Mouse (Mus musculus) central nervous system, embryonic 14 days (tissue): ENCODE results near the gene Ankib1. TPM values are rescaled to one million over a fixed set of nuclear protein-coding genes. Genes with fewer than 3 reads are reported as not detected.

ENCODE experiments used
- polyA plus RNA-seq: library from polyadenylated mRNA; depleted of rRNA; stranded (reverse); fragments of >200 nt; gene quantifications from 2 replicates; pipeline ENCODE4 v1.2.3, GENCODE M21; 2012; rRNA removed

Gene Ankib1
- polyA plus RNA-seq, result 19.5 and 20.5 TPM in 2 replicates

GRCm38 (mm10) chr5:3802433-3803291 is at the start of gene Ankib1, which contains the start of gene Krit1:
TSS of gene Ankib1 (minus strand) at chr5:3802925.
TSS of gene Krit1 (plus strand) at chr5:3803184.

GRCm38 (mm10) chr5:3845026-3845425 is 42.3 kb upstream of the Ankib1 start, which contains the start of gene Lrrd1:
TSS of gene Lrrd1 (plus strand) at chr5:3845173.

GRCm38 (mm10) chr5:3657085-3657484 is 145.6 kb downstream of the Ankib1 start, which contains the start of gene Gatad1:
TSS of gene Gatad1 (minus strand) at chr5:3657185.

GRCm38 (mm10) chr5:3650881-3651280 is 151.8 kb downstream of the Ankib1 start, which contains the start of gene Tmbim7:
TSS of gene Tmbim7 (plus strand) at chr5:3651181.

Other genes with a start within 250 kb of the Ankib1 start
- gene 1700109H08Rik, start 231.4 kb downstream of the Ankib1 start, polyA plus RNA-seq, result 5.6 and 6.0 TPM in 2 replicates
- 25.2 and 27.0 TPM in 2 replicates for gene Pex1, start 206.9 kb downstream of the Ankib1 start, polyA plus RNA-seq
- gene Rbm48, start 206.3 kb downstream of the Ankib1 start, polyA plus RNA-seq, result 10.8 and 11.8 TPM in 2 replicates
- gene Tmbim7, start 151.7 kb downstream of the Ankib1 start, polyA plus RNA-seq, result not detected in 2 replicates
- gene Gatad1, start 145.7 kb downstream of the Ankib1 start, polyA plus RNA-seq, result 66.9 and 78.6 TPM in 2 replicates
- 47.3 and 56.5 TPM in 2 replicates for gene Krit1, start 259 bp upstream of the Ankib1 start, polyA plus RNA-seq
- 0.09 and 0.11 TPM in 2 replicates for gene Lrrd1, start 42.2 kb upstream of the Ankib1 start, polyA plus RNA-seq
- 6.2 and 6.3 TPM in 2 replicates for gene Mterf1a, start 91.0 kb upstream of the Ankib1 start, polyA plus RNA-seq
- 64.8 and 78.4 TPM in 2 replicates for gene Akap9, start 125.1 kb upstream of the Ankib1 start, polyA plus RNA-seq